Mouse (Mus musculus) megakaryocyte, embryonic 14.5 days (primary cell): ENCODE measurements around the gene Atp2c1.

ENCODE experiments used
- FLI1 ChIP-seq: IDR thresholded peaks from 2 replicates; pipeline ENCODE4 v1.6.1; 2012; ENCODE audit warnings: low read length, inconsistent platforms, mixed read lengths
- GATA1 ChIP-seq: IDR thresholded peaks from 3 replicates; pipeline ENCODE4 v1.6.1; 2012; ENCODE audit warnings: mixed read lengths, low read length, inconsistent platforms, borderline replicate concordance

DNA sequence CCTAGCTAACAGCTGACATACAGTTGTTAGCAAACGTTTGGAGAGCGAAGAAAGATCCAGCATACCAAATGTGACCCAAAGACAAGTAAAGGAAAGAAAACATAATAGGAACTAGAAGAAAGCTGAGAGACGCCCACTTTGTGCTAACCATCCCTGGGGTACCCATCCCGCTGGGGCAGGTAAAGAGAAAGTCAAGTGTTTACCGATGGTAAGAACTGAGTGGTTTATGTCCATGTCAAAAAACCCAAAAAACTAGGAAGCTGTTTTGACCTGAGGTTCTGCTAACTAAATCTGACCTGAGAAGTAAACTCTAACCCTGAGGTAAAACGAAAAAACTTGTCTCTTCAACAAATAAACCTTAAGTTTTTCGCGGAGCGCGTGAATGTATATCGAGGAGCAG is 132.4 kb downstream of the Atp2c1 start:
- TF ChIP-seq GATA1 (no peak), FLI1 (no peak)
